Mouse (Mus musculus) lung, embryonic 15.5 days (tissue): ENCODE results near the gene Psmb3. TPM values are rescaled to one million over a fixed set of nuclear protein-coding genes. Genes with fewer than 3 reads are reported as not detected.
A peak's percentile ranks its signal among the peaks of the same experiment; 100 is the strongest.

Experiments used
- ATAC-seq: fragments of 200-750 bp; cut with Nextera tagmentation; 2 replicates; pipeline ENCODE4 v1.8.0; 2017; ENCODE audit warnings: moderate number of reproducible peaks, borderline replicate concordance; ENCODE audit not compliant: low FRiP score, low TSS enrichment; ENCODE audit errors: extremely low read depth
- H3K27ac ChIP-seq: fragments of 300-500 bp; sonication (generic); 2 replicates; pipeline ENCODE4 v1.5.1; 2015; ENCODE audit warnings: moderate library complexity, mild to moderate bottlenecking, inconsistent platforms
- H3K27me3 ChIP-seq: fragments of 300-500 bp; sonication (generic); 2 replicates; pipeline ENCODE4 v1.6.1; 2015; ENCODE audit warnings: inconsistent platforms
- H3K36me3 ChIP-seq: fragments of 300-500 bp; sonication (generic); 2 replicates; pipeline ENCODE4 v1.6.1; 2015; ENCODE audit warnings: inconsistent platforms
- H3K4me1 ChIP-seq: fragments of 300-500 bp; sonication (generic); 2 replicates; pipeline ENCODE4 v1.6.1; 2015; ENCODE audit warnings: inconsistent platforms
- H3K4me2 ChIP-seq: fragments of 300-500 bp; sonication (generic); 2 replicates; pipeline ENCODE4 v1.6.1; 2015; ENCODE audit warnings: inconsistent platforms, mild to moderate bottlenecking, moderate library complexity
- H3K4me3 ChIP-seq: fragments of 300-500 bp; sonication (generic); 2 replicates; pipeline ENCODE4 v1.5.1; 2015; ENCODE audit warnings: mild to moderate bottlenecking, inconsistent platforms
- H3K9ac ChIP-seq: fragments of 300-500 bp; sonication (generic); 2 replicates; pipeline ENCODE4 v1.6.1; 2015; ENCODE audit warnings: inconsistent platforms
- H3K9me3 ChIP-seq: fragments of 300-500 bp; sonication (generic); 2 replicates; pipeline ENCODE4 v1.6.1; 2016; ENCODE audit warnings: inconsistent platforms
- WGBS: fragments of 180-500 bp; shearing (Covaris S2); methylation state at CpG from one replicate; pipeline ENCODE4 v1.1.7; 2015; 5-methylcytosine and 5-hydroxymethylcytosine counted together
- microRNA-seq: library from miRNA; unstranded; fragments of <30 nt; microRNA quantifications from one replicate; pipeline ENCODE4, GENCODE M21; 2016
- polyA plus RNA-seq: library from polyadenylated mRNA; unstranded; fragments of >200 nt; fragmentation: Nextera tagmentation; extraction: Ambion mirVana; gene quantifications from 2 replicates; pipeline ENCODE4 v1.2.1, GENCODE M21; 2015

Psmb3 gene
- polyA plus RNA-seq, 1 experiment from 2014 or later, result 465 TPM

DNA sequence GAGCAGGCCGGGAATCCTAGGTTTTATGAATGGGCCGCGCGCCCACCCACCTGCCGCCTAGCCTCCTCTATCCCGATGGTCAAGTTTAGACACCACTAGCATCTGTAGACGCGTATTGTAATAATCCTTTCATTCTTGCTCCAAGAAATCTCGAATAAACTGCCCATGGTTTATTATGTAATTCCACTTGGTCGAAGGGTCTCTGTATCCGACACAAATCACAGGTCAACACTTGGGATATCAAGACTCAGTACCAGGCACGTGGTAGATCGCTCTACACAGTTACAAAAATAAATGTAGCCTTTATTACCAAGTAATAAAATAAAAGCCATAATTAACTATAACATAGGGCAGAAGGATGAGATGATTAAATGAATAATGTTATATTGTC lies 42.1 kb downstream of the Psmb3 start:
- Histone ChIP-seq H3K36me3 (peaks cover 38% of the 10 kb centered on the region), H3K27me3 (no peaks in the 10 kb centered on the region), H3K4me3 (peak overlapping the region; percentile 84), H3K9ac (peak overlapping the region; percentile 92; the same call in 1 of the 2 replicates), H3K4me2 (peak overlapping the region; percentile 54), H3K4me1 (peaks cover 22% of the 10 kb centered on the region), H3K27ac (no peak overlapping the region; the same call in 1 of the 2 replicates), H3K9me3 (no peaks in the 10 kb centered on the region)
- WGBS, result 8% methylated on average over 13 of the region's 13 CpGs
- ATAC-seq, result no peak

DNA sequence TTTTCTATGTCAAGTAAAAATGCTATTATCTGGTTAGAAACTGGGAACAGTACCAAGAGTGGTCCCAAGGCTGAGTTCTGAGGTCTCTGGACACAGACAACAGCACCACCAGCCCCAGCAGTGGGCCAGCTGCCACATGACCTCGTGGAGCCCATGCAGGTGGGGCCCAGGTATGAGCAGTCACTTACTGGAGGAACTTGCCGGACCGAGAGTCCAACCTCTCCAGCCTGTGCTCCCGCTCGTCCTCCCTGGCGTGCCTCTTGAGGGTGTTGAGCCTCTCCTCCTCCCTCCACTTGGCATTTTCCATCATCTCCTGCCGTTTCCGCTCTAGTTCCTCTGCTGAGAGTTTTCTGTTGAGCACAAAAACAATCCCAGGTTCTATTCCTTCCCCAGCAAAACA lies 44.6 kb downstream of the Psmb3 start:
- H3K27ac ChIP-seq, result no peak overlapping the region
- ATAC-seq, result no peak
- peaks cover 9% of the 10 kb centered on the region for H3K4me1 ChIP-seq
- 82% methylated on average over 8 of the region's 8 CpGs for WGBS
- H3K4me3 ChIP-seq, result no peak overlapping the region
- H3K9me3 ChIP-seq, result no peaks in the 10 kb centered on the region
- H3K4me2 ChIP-seq, result no peak overlapping the region
- H3K36me3 ChIP-seq, result peaks cover 57% of the 10 kb centered on the region
- no peak overlapping the region for H3K9ac ChIP-seq
- H3K27me3 ChIP-seq, result no peaks in the 10 kb centered on the region

DNA sequence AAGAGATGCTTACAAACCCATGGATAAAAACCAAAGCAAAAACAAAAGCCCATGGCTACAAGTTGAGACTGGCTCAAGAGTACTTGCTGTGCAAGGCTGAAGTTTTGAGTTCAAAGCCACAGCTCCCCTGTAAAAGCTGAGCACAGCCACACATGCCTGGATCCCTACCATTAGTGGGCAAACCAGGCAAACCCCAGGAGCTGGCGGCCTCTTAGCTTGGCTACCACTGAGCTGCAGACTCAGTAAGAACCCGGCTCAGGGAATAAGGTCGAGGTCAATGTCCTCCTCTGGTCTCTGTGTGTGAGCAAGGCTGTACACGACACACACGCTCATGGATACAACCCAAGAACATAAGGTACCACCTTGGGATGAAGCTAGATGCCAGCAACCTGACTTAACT lies 45.3 kb downstream of the Psmb3 start:
- H3K9ac ChIP-seq, result no peak overlapping the region
- no peaks in the 10 kb centered on the region for H3K9me3 ChIP-seq
- no peak overlapping the region for H3K27ac ChIP-seq
- peaks cover 64% of the 10 kb centered on the region for H3K36me3 ChIP-seq
- H3K4me1 ChIP-seq, result peaks cover 1% of the 10 kb centered on the region
- no peaks in the 10 kb centered on the region for H3K27me3 ChIP-seq
- H3K4me2 ChIP-seq, result no peak overlapping the region
- 84% methylated on average over 5 of the region's 5 CpGs for WGBS
- no peak overlapping the region for H3K4me3 ChIP-seq
- ATAC-seq, result no peak

DNA sequence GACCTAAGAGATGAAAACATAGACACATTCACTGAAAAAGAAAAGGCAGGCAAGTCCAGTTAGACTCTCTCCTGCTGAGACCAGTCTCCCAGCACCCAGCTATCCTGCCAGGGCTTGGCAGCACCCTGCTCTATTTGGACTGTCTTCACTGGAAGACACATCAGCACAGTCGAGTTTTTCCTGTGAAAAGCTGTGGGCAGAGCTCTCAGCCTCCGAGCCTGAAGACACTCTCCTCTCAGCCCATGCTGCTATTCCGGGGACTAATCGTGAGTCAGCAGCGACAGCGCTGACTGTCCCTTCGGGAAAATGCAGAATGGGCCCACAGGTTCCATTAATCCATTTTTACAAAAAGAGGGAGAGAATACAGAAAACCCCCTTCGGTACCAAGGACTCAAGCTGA lies 50.1 kb downstream of the Psmb3 start:
- H3K4me2 ChIP-seq, result no peak overlapping the region
- H3K4me3 ChIP-seq, result no peak overlapping the region
- no peaks in the 10 kb centered on the region for H3K4me1 ChIP-seq
- no peaks in the 10 kb centered on the region for H3K27me3 ChIP-seq
- H3K36me3 ChIP-seq, result peaks cover 79% of the 10 kb centered on the region
- H3K27ac ChIP-seq, result no peak overlapping the region
- no peaks in the 10 kb centered on the region for H3K9me3 ChIP-seq
- no peak for ATAC-seq
- no peak overlapping the region for H3K9ac ChIP-seq
- WGBS, result 92% methylated on average over 8 of the region's 8 CpGs

DNA sequence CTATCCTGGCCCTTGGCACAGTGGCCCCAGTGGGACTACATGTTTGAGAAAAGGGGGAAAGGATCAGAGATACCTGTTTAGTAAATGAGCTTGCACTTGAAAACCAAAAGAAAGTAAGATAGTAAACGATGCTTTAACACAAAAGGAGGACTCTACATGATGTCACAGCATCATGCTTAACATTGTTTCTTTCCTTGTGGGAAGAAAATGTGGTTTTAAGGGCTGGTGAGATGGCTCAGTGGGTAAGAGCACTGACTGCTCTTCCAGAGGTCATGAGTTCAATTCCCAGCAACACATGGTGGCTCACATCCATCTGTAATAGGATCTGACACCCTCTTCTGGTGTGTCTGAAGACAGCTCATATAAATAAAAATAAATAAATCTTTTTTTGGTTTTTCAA lies 54.9 kb downstream of the Psmb3 start:
- 93% methylated on average over 1 of the region's 1 CpGs for WGBS
- no peaks in the 10 kb centered on the region for H3K4me1 ChIP-seq
- no peak overlapping the region for H3K4me2 ChIP-seq
- no peaks in the 10 kb centered on the region for H3K9me3 ChIP-seq
- no peaks in the 10 kb centered on the region for H3K27me3 ChIP-seq
- peaks cover 60% of the 10 kb centered on the region for H3K36me3 ChIP-seq
- no peak overlapping the region for H3K4me3 ChIP-seq
- H3K27ac ChIP-seq, result no peak overlapping the region
- H3K9ac ChIP-seq, result no peak overlapping the region
- ATAC-seq, result no peak

DNA sequence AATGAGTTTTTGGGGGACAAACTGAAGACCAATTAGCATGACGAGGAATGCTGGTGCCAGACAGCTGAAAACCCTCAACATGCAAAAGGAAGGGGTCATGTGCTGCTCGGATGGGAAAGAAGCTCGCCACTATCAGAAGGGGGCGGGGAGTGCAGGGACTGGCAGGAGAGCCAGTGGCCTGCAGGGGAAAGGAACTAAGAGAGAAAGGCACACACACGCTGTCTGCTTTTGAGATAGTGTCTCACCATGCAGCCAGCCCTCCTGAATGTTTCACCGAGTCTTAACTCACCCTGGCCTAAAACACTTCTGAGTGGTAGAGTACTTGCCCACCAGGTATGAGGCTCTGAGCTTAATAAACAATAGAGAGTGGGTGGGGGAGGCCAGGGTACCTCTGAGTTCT lies 55.7 kb downstream of the Psmb3 start:
- H3K27me3 ChIP-seq, result no peaks in the 10 kb centered on the region
- WGBS, result 72% methylated on average over 6 of the region's 6 CpGs
- no peak for ATAC-seq
- no peak overlapping the region for H3K4me3 ChIP-seq
- peaks cover 55% of the 10 kb centered on the region for H3K36me3 ChIP-seq
- H3K9ac ChIP-seq, result no peak overlapping the region
- H3K4me1 ChIP-seq, result no peaks in the 10 kb centered on the region
- H3K27ac ChIP-seq, result no peak overlapping the region
- H3K4me2 ChIP-seq, result no peak overlapping the region
- H3K9me3 ChIP-seq, result no peaks in the 10 kb centered on the region

DNA sequence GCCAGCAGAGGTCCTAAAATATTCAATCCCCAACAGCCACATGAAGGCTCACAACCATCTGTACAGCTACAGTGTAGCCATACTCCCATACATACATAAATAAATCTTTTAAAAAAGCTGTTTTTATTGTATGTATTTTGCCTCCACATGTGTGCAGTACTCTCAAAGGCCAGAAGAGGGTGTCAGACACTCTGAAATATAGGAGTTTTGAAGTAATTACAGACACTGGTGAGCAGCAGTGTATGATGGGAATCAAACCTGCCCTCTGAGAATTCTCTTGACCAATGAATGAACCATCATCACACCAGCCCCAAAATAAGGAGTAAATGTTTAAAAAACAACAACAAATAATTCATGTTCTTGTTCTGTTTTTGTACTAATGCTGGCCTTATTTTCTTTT lies 58.4 kb downstream of the Psmb3 start:
- peaks cover 36% of the 10 kb centered on the region for H3K36me3 ChIP-seq
- H3K27me3 ChIP-seq, result no peaks in the 10 kb centered on the region
- no peak overlapping the region for H3K4me2 ChIP-seq
- ATAC-seq, result no peak
- no peaks in the 10 kb centered on the region for H3K9me3 ChIP-seq
- no peak overlapping the region for H3K9ac ChIP-seq
- H3K4me3 ChIP-seq, result no peak overlapping the region
- peaks cover 11% of the 10 kb centered on the region for H3K4me1 ChIP-seq
- no peak overlapping the region for H3K27ac ChIP-seq

Small RNAs within 50 kb of the gene (microRNA-seq; reads per million reads assigned to microRNA genes)
- gene Gm24158 (not detected), gene Mir6927 (0.93 reads per million), gene Mir8102 (not detected)

Other genes with a start within 250 kb of the Psmb3 start
- gene 4933428G20Rik, start 203.1 kb upstream of the Psmb3 start, polyA plus RNA-seq, result 0.70 and 0.87 TPM in 2 replicates
- gene Srcin1, start 127.2 kb upstream of the Psmb3 start, polyA plus RNA-seq, result 0.53 and 0.87 TPM in 2 replicates
- gene Epop, start 73.7 kb upstream of the Psmb3 start, polyA plus RNA-seq, result 4.3 and 4.4 TPM in 2 replicates
- gene Mllt6, start 40.0 kb upstream of the Psmb3 start, polyA plus RNA-seq, result 3.2 and 3.3 TPM in 2 replicates
- 44.1 and 45.5 TPM in 2 replicates for gene Cisd3, start 17.6 kb upstream of the Psmb3 start, polyA plus RNA-seq
- 12.1 and 13.2 TPM in 2 replicates for gene Pcgf2, start 2.9 kb upstream of the Psmb3 start, polyA plus RNA-seq
- gene Pip4k2b, start 41.3 kb downstream of the Psmb3 start, polyA plus RNA-seq, result 1.6 and 1.8 TPM in 2 replicates
- 15.6 and 18.5 TPM in 2 replicates for gene Cwc25, start 63.2 kb downstream of the Psmb3 start, polyA plus RNA-seq
- gene 1700001P01Rik, start 72.5 kb downstream of the Psmb3 start, polyA plus RNA-seq, result 0.85 TPM in 1 of 2 replicates, not detected in the other
- 457 and 490 TPM in 2 replicates for gene Rpl23, start 79.0 kb downstream of the Psmb3 start, polyA plus RNA-seq
- gene Lasp1, start 95.6 kb downstream of the Psmb3 start, polyA plus RNA-seq, result 153 and 160 TPM in 2 replicates
- gene B230217C12Rik, start 137.4 kb downstream of the Psmb3 start, polyA plus RNA-seq, result 4.2 and 4.4 TPM in 2 replicates
- 0.42 and 0.64 TPM in 2 replicates for gene Fbxo47, start 180.8 kb downstream of the Psmb3 start, polyA plus RNA-seq